Mouse (Mus musculus) G1E (cell line): ENCODE measurements around the gene Gpr157.

Experiments
- CTCF ChIP-seq: IDR thresholded peaks from 2 replicates; pipeline ENCODE4 v1.5.1; 2012; ENCODE audit warnings: low read depth, low read length, inconsistent platforms, mixed read lengths
- GATA1 ChIP-seq: IDR thresholded peaks from 2 replicates; pipeline ENCODE4 v1.6.1; 2012; ENCODE audit warnings: borderline replicate concordance, low read length, inconsistent platforms, mixed read lengths
- GATA2 ChIP-seq: IDR thresholded peaks from 2 replicates; pipeline ENCODE4 v1.6.1; 2012; ENCODE audit warnings: low read depth, low read length, inconsistent platforms, borderline replicate concordance
- POLR2AphosphoS5 ChIP-seq: IDR thresholded peaks from 2 replicates; pipeline ENCODE4 v1.6.1; 2012; ENCODE audit warnings: low read depth, low read length, inconsistent platforms; ENCODE audit not compliant: insufficient replicate concordance
- TAL1 ChIP-seq: conservative IDR thresholded peaks from 2 replicates; pipeline ENCODE4 v1.6.1; 2012; ENCODE audit warnings: low read depth, low read length, inconsistent platforms, mixed read lengths

- TF ChIP-seq CTCF (no peak), POLR2AphosphoS5 (no peak), TAL1 (no peak), GATA1 (no peak), GATA2 (no peak)
These were observed 26.5 kb upstream of the Gpr157 start for GRCm38 (mm10) chr4:150060469-150061170.
